Mouse (Mus musculus) macrophage (primary cell): ENCODE data around the gene Cks1brt. TPM values are rescaled to one million over a fixed set of nuclear protein-coding genes. Genes with fewer than 3 reads are reported as not detected.
"Not testable (repeated sequence)": the region's sequence is repeated elsewhere in the genome, so short reads cannot be mapped to it uniquely, and the experiment has no call there.

Source experiments
- H3K27ac ChIP-seq: fragments of 350-480 bp; formaldehyde crosslinking; 2 replicates; pipeline ENCODE4 v1.9.0; 2021
- H3K36me3 ChIP-seq: fragments of 350-480 bp; formaldehyde crosslinking; 2 replicates; pipeline ENCODE4 v1.9.0; 2021; ENCODE audit errors: inconsistent target
- H3K4me3 ChIP-seq: fragments of 350-480 bp; formaldehyde crosslinking; 2 replicates; pipeline ENCODE4 v1.9.0; 2021; ENCODE audit errors: inconsistent target
- H3K79me2 ChIP-seq: fragments of 350-480 bp; formaldehyde crosslinking; 2 replicates; pipeline ENCODE4 v1.9.0; 2021; ENCODE audit errors: inconsistent target
- WGBS: methylation state at CpG from one replicate; pipeline ENCODE4 v1.1.7; 2026; ENCODE audit warnings: inconsistent platforms; ENCODE audit not compliant: missing documents; 5-methylcytosine and 5-hydroxymethylcytosine counted together
- polyA plus RNA-seq: library from polyadenylated mRNA; stranded (reverse); fragments of 250-400 nt; gene quantifications from 3 replicates; pipeline ENCODE4 v1.2.4, GENCODE M21; 2018; ENCODE audit warnings: inconsistent platforms
- total RNA-seq, 78 experiments: library from RNA; depleted of rRNA; stranded (reverse); fragments of 250-400 nt; gene quantifications; 1 replicate in 9 of 78; 2 replicates in 24 of 78; 3 replicates in 43 of 78; 4 replicates in 2 of 78; pipeline ENCODE4 v1.2.4; 2018; ENCODE audit warnings: inconsistent platforms in 56 of 78

Gene Cks1brt
- total RNA-seq (2018; cell fraction: chromatin; rRNA removed), result not detected
- not detected for total RNA-seq (2018; cell fraction: cytosol; rRNA removed)
- total RNA-seq (2018; cell fraction: nucleus; rRNA removed), result not detected
- not detected in 3 replicates for polyA plus RNA-seq

- Histone ChIP-seq H3K27ac (no peak within 1 kb of the TSS), H3K79me2 (no peaks in the 10 kb centered on the region), H3K36me3 (no peaks in the 10 kb centered on the region), H3K4me3 (no peak within 1 kb of the TSS)
- WGBS, result 89% methylated on average over 3 of the region's 3 CpGs
Measured at GRCm38 (mm10) chr8:85151624-85152023, at the start of gene Cks1brt. Gene Cks1brt, plus strand, starts transcription at chr8:85151924.

DNA sequence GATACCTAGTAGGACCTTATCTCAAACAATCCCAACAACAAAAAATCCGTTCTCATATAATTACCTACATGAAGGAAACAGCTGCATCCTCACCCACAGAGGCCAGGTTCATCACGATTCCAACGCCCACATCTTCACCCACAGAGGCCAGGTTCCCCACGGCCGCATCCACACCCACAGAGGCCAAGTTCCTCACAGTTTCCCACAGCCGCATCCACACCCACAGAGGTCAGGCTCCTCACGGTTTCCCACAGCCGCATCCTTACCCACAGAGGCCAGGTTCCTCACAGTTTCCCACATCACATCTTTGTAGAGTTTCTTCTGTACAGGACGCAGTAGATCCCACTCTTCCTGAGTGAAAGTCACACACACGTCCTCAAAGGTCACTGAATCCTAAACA is 38.5 kb upstream of the Cks1brt start:
- no peaks in the 10 kb centered on the region for H3K79me2 ChIP-seq
- H3K36me3 ChIP-seq, result peaks cover 16% of the 10 kb centered on the region; the same call in 1 of the 2 replicates
- H3K4me3 ChIP-seq, result no peak overlapping the region
- no peak overlapping the region for H3K27ac ChIP-seq
- 88% methylated on average over 10 of the region's 10 CpGs for WGBS

GRCm38 (mm10) chr8:85115501-85115900 is 36.2 kb upstream of the Cks1brt start:
- WGBS, result 83% methylated on average over 4 of the region's 4 CpGs
- peaks cover 6% of the 10 kb centered on the region; the same call in 1 of the 2 replicates for H3K36me3 ChIP-seq

GRCm38 (mm10) chr8:85116984-85117383 is 34.7 kb upstream of the Cks1brt start:
- WGBS, result 92% methylated on average over 7 of the region's 7 CpGs
- H3K36me3 ChIP-seq, result no peaks in the 10 kb centered on the region
- H3K4me3 ChIP-seq, result no peak overlapping the region
- no peaks in the 10 kb centered on the region for H3K79me2 ChIP-seq
- no peak overlapping the region for H3K27ac ChIP-seq

More at GRCm38 (mm10) chr8:85115501-85115900, 36.2 kb upstream of the Cks1brt start:
- Histone ChIP-seq H3K27ac (no peak overlapping the region), H3K4me3 (no peak overlapping the region), H3K79me2 (no peaks in the 10 kb centered on the region)

DNA sequence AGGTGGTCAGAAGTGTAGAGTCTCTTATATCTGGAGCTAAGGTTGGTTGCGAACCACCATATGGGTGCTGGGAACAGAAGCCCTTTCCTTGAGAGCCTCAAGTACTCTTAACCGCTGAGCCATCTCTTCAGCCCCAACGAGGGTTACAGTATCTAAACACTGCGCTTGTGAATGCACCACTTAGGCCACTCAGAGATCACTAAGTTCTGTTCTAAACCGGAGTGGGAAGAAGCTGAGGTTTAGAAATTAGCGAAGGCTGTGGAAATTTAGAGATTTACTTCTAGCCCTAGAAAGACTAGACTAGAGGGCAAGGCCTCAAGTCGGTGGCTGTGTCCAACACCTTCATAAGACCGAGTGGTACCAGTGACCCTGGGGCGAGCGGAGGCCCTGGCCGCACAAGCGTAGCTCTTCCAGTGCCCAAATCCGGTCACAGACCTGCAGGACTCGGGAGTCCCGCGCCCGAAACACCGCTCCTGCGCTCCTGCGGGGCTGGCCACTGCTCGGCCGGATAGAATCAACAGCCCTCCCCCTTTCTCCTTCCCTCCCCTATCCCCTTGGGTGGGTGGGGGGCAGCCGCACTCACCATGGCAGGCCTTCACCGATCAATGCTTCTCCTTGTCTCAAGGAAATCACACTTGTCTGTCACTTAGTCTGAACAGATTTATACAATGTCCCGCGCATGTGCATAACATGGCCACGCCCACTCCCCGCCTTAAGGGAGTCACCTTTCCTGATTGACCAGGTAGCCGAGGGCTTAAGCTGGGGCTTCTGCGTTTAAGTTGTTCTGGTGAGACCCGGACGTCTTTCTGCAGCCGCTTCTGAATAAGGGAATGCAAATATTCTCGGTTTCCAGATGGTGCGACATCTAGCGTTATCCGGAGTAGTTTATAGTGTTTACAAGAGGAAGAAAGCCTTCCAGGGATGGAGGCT is 32.4 kb upstream of the Cks1brt start:
- 19% methylated on average over 37 of the region's 37 CpGs for WGBS
- H3K79me2 ChIP-seq, result no peaks in the 10 kb centered on the region
- peak overlapping the region; percentile 44 for H3K4me3 ChIP-seq
- H3K36me3 ChIP-seq, result no peaks in the 10 kb centered on the region
- no peak overlapping the region for H3K27ac ChIP-seq

- not testable (repeated sequence) for H3K27ac ChIP-seq, H3K79me2 ChIP-seq, H3K4me3 ChIP-seq, H3K36me3 ChIP-seq
- WGBS, result 90% methylated on average over 5 of the region's 5 CpGs
Measured at GRCm38 (mm10) chr8:85120251-85120650, 31.5 kb upstream of the Cks1brt start.

GRCm38 (mm10) chr8:85122995-85123394 is 28.7 kb upstream of the Cks1brt start, which contains the start of gene Zfp791:
Gene Zfp791, minus strand, starts transcription at chr8:85123095.
- H3K4me3 ChIP-seq, result no peak within 1 kb of the TSS
- H3K36me3 ChIP-seq, result no peaks in the 10 kb centered on the region
- no peak within 1 kb of the TSS for H3K27ac ChIP-seq
- no peaks in the 10 kb centered on the region for H3K79me2 ChIP-seq
- WGBS, result 86% methylated on average over 3 of the region's 3 CpGs

GRCm38 (mm10) chr8:85123691-85124090 is 28.0 kb upstream of the Cks1brt start:
- Histone ChIP-seq H3K79me2 (no peaks in the 10 kb centered on the region), H3K27ac (no peak overlapping the region), H3K4me3 (no peak overlapping the region), H3K36me3 (no peaks in the 10 kb centered on the region)
- WGBS, result 90% methylated on average over 8 of the region's 8 CpGs

- Histone ChIP-seq H3K4me3 (no peak overlapping the region), H3K79me2 (no peaks in the 10 kb centered on the region), H3K27ac (no peak overlapping the region), H3K36me3 (no peaks in the 10 kb centered on the region)
- WGBS, result 92% methylated on average over 1 of the region's 1 CpGs
Measured at GRCm38 (mm10) chr8:85132335-85132734, 19.4 kb upstream of the Cks1brt start.

DNA sequence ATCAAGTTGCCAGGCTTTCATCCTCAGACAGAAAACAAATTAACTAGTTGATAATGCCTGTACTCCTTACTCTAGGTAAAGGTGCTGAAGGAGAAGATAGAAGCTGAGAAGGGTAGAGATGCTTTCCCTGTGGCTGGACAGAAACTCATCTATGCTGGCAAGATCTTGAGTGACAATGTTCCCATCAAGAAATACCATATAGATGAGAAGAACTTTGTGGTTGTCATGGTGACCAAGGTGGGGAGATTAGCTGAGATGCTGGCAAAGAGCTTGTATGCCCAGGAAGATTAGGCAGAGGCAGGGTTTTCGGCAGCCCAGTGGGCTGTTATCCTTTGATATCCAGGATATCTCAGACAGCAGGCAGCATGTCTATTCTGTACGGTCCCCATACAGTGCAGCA is 16.0 kb upstream of the Cks1brt start:
- WGBS, result 100% methylated on average over 2 of the region's 2 CpGs
- H3K36me3 ChIP-seq, H3K4me3 ChIP-seq, H3K79me2 ChIP-seq, H3K27ac ChIP-seq: not testable (repeated sequence)

GRCm38 (mm10) chr8:85142516-85142915 is 9.2 kb upstream of the Cks1brt start:
- Histone ChIP-seq H3K79me2 (no peaks in the 10 kb centered on the region), H3K27ac (peak overlapping the region; percentile 92), H3K36me3 (no peaks in the 10 kb centered on the region), H3K4me3 (no peak overlapping the region)
- 26% methylated on average over 4 of the region's 4 CpGs for WGBS

DNA sequence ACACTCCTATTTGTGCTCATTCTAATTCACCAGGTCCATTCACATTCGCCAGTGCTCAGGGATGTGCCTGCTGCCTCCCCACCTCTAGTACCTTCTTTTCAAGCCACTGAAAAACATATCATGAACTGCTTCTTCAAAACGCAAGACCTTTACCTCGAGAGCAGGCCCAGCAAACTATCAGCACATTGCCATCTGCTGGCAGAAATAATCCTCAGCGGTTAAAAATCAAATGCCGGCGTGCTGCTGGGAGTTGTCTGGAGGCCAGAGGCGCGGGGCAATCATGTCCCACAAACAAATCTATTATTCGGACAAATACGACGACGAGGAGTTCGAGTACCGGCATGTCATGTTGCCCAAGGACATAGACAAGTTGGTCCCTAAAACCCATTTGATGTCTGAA is 19.6 kb downstream of the Cks1brt start:
- 26% methylated on average over 14 of the region's 14 CpGs for WGBS
- Histone ChIP-seq H3K27ac (no peak overlapping the region), H3K79me2 (no peaks in the 10 kb centered on the region), H3K36me3 (no peaks in the 10 kb centered on the region), H3K4me3 (no peak overlapping the region)

DNA sequence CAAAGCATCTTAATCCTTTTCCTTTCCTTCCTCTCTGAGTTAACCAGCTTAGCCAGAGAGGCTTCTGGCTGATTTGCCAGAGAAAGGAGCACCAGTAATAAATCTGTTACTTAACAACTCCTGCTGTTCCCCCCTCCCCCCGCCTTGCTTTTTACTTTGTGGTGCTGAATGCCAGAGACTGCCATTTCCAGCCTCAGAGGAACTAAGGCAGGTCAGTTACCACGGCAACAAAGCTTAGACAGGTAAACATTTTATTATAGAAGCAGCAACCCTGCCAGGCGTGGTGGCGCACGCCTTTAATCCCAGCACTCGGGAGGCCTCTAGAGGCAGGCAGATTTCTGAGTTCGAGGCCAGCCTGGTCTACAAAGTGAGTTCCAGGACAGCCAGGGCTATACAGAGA is 24.2 kb downstream of the Cks1brt start:
- Histone ChIP-seq H3K4me3 (no peak overlapping the region), H3K36me3 (no peaks in the 10 kb centered on the region), H3K79me2 (no peaks in the 10 kb centered on the region), H3K27ac (no peak overlapping the region)
- WGBS, result 82% methylated on average over 6 of the region's 7 CpGs

GRCm38 (mm10) chr8:85192346-85192745 is 40.6 kb downstream of the Cks1brt start:
- no peak overlapping the region for H3K4me3 ChIP-seq
- WGBS, result 89% methylated on average over 1 of the region's 1 CpGs

DNA sequence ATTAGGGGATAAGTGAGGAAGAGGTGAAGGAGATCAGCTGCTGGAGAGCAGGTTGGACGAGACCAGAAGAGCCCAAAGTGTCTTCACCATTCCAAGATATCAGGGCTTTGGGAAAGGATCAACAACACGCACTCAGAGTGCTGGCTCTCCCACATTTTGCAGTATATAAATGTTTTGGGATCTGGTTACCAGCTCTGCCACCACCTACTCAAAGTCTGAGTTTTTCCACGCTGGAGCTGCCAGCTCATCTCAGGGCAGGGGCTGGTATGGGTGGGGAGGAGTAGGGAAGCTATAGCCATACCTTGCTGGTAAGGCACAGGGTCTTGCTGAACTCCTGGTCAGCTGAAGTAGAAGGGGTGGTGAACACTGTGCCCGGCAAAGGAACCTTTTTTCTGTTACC is 68.5 kb downstream of the Cks1brt start:
- 75% methylated on average over 3 of the region's 4 CpGs for WGBS

More at GRCm38 (mm10) chr8:85192346-85192745, 40.6 kb downstream of the Cks1brt start:
- no peaks in the 10 kb centered on the region for H3K79me2 ChIP-seq
- H3K27ac ChIP-seq, result no peak overlapping the region
- no peaks in the 10 kb centered on the region for H3K36me3 ChIP-seq

More for the DNA sequence above, 68.5 kb downstream of the Cks1brt start:
- no peak overlapping the region for H3K4me3 ChIP-seq
- H3K36me3 ChIP-seq, result no peaks in the 10 kb centered on the region
- H3K79me2 ChIP-seq, result no peaks in the 10 kb centered on the region
- no peak overlapping the region for H3K27ac ChIP-seq
